Mouse (Mus musculus): ENCODE results near the gene Rad23b. TPM values are rescaled to one million over a fixed set of nuclear protein-coding genes. Genes with fewer than 3 reads are reported as not detected.
"Not testable (repeated sequence)": the region's sequence is repeated elsewhere in the genome, so short reads cannot be mapped to it uniquely, and the experiment has no call there.

Rad23b gene
- polyA plus RNA-seq, 1 experiment from 2014 or later: 98.1 TPM

DNA sequence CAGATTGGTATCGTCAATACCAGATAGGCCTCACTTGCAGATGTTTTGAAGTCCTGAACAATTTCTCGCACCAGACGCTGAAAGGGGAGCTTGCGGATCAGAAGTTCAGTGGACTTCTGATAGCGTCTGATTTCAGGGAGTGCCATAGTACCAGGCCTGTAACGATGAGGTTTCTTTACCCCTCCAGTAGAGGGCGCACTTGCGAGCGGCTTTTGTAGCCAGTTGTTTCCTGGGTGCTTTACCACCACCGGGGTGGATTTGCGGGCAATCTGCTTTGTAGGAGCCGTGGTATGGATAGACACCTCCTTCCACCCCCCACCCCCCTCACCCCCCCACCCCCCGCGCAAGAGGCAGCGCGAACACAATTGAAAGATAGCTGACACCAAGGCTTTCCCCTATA lies 59.2 kb downstream of the Rad23b start:
- 94% methylated on average over 16 of the region's 16 CpGs for WGBS
- H3K4me3 ChIP-seq: no peak overlapping the region
- ATAC-seq (ENCODE audit: low read depth): no peak
- H3K9ac ChIP-seq: no peak overlapping the region
- H3K27me3 ChIP-seq: no peaks in the 10 kb centered on the region
- H3K4me2 ChIP-seq: no peak overlapping the region
- no peaks in the 10 kb centered on the region for H3K9me3 ChIP-seq
- no peaks in the 10 kb centered on the region for H3K4me1 ChIP-seq (replicated peaks)
- no peaks in the 10 kb centered on the region for H3K36me3 ChIP-seq
- H3K27ac ChIP-seq (replicated peaks): no peak overlapping the region

DNA sequence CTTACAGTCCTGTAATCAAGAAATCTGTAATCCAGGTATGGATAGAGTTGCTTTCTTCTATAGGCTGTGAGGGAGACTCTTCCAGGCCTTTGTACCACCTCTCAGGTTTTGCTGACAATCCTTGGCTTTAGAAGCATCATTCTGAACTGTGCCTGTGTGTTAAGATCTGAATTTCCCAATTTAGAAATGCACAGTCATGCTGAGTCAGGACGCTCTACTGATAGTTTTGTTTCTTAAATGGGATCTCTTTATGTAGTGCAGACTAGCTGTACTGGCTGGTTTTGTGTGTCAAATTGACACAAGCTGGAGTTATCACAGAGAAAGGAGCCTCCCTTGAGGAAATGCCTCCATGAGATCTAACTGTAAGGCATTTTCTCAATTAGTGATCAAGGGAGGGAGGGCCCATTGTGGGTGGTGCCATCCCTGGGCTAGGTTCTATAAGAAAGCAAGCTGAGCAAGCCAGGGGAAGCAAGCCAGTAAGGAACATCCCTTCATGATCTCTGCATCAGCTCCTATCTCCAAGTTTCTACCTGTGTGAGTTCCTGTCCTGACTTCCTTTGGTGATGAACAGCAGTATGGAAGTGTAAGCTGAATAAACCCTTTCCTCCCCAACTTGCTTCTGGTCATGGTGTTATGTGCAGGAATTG lies 59.9 kb downstream of the Rad23b start:
- not testable (repeated sequence) for H3K4me2 ChIP-seq; ATAC-seq (ENCODE audit: low read depth); H3K9me3 ChIP-seq; H3K9ac ChIP-seq; H3K27me3 ChIP-seq; H3K4me1 ChIP-seq (replicated peaks); H3K4me3 ChIP-seq; H3K27ac ChIP-seq (replicated peaks); H3K36me3 ChIP-seq
- 91% methylated on average over 1 of the region's 1 CpGs for WGBS

DNA sequence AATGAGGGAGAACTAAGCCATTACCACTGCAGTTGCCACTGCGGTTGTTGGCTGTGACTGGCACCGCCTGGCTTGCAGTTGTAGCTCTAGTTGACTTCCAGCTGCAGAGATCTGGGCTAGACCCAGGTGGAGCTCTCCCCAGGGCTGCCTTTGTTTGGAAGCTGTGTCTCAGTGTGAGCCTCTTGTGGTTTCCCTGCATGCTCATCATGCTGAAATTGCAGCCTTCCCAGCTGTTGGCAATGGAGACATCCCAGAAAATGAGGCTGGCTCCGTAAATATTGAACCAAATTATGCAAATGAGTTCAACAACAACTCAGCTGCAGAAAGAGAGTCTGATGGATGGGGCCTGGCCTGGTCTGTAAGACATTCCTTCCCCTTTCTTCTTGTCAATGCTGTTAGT lies 66.0 kb downstream of the Rad23b start:
- ATAC-seq (ENCODE audit: low read depth): peak; percentile 87
- Histone ChIP-seq H3K36me3 (no peaks in the 10 kb centered on the region), H3K4me1 (replicated peaks) (peaks cover 10% of the 10 kb centered on the region; the same call in 1 of the 2 replicates), H3K4me3 (no peak overlapping the region), H3K27me3 (no peaks in the 10 kb centered on the region), H3K9ac (no peak overlapping the region), H3K27ac (replicated peaks) (no peak overlapping the region; the same call in 1 of the 2 replicates), H3K9me3 (no peaks in the 10 kb centered on the region), H3K4me2 (no peak overlapping the region)
- WGBS: 21% methylated on average over 3 of the region's 3 CpGs

DNA sequence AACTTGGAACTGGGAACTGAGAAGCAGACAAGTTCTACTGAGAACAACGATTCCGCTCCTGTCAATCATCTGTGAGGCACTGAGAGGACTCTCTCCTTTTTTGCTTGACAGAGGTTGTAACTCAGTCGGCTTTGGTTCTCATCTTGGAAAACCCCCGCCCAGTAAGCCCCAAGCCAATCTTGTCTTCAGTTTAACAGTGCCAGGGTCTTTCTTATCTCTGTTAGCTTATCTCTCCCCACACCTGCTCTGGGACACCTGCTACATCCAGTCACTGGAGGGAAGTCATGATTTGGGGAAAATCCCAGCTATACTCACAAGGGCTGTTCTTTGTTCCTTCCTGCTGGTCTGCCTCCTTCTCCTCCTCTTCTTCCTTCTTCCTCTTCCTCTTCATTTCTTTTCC lies 76.4 kb downstream of the Rad23b start:
- Histone ChIP-seq H3K9me3 (no peaks in the 10 kb centered on the region), H3K9ac (no peak overlapping the region)

More for the DNA sequence above, 76.4 kb downstream of the Rad23b start:
- 90% methylated on average over 4 of the region's 4 CpGs for WGBS
- Histone ChIP-seq H3K4me3 (no peak overlapping the region), H3K36me3 (no peaks in the 10 kb centered on the region), H3K4me2 (no peak overlapping the region), H3K27ac (replicated peaks) (no peak overlapping the region), H3K27me3 (no peaks in the 10 kb centered on the region), H3K4me1 (replicated peaks) (no peaks in the 10 kb centered on the region)
- no peak for ATAC-seq (ENCODE audit: low read depth)

Other genes with a start within 250 kb of the Rad23b start
- 2.7 and 3.9 TPM in 2 replicates for gene Klf4, start 182.4 kb downstream of the Rad23b start, polyA plus RNA-seq (2015; fragmentation: Nextera tagmentation; extraction: Ambion mirVana)